Mouse (Mus musculus) heart, adult 11 months (tissue): Measurements from ENCODE around the gene Dcp1b.

Source experiments
- DNase-seq: peaks from one replicate; pipeline ENCODE4 v3.0.0; 2022

The Dcp1b gene

DNA sequence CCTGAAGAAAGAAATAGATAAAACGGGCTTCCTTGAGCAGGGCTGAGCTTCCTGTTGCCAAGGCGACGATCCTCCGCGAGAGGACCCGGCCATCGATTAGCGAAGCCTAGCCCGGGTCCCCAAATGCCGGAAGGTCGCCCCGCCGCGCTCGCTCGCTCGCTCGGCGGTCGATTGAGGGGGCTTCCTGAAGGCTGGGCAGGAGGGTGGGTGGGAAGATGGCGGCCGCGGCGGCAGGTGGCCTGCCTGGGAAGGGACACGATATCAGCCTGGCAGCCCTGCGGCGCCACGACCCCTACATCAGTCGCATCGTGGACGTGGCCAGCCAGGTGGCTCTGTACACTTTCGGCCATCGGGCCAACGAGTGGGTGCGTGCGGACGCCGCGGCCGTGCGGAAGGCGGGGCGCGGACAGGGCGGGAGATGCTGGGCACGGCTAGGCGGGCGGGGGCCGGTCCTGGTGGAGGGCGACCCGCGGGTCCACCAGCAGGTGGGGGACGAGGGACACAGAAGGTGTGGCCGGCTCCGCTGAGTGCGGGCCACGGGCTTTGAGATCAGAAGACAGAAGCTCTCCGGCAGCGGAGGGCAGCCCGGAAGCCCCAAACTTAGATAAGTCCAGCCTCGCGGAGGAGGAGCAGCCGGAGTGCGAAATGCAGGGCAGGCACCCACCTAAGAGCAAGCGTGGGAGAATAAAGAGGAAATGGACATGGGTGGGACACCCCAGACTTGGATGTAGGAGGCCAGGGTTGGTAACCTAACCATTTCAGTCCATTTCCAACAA is at the start of gene Dcp1b:
TSS of gene Dcp1b (plus strand) at position 176 of the 776 bp plus-strand sequence.
- peak; percentile 99 for DNase-seq

DNA sequence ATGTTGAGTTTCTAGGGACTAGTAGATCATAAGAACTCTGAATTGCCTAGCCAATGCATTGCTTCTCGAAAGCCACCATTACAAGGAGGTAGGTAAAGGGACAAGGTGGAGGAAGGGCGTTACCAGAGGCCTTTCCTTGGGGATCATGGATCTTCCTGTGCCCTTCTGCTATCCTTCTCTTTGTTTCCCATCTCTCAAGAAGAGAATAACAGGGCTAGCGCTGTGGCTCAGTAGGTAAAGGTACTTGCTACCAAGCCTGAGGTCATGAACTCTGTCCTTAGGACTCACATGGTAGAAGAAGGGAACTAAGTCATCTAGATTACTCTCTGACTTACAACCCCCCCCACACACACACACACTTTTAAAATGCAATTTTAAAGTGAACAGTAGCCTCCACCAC is 48.1 kb upstream of the Dcp1b start:
- peak; percentile 59 for DNase-seq

DNA sequence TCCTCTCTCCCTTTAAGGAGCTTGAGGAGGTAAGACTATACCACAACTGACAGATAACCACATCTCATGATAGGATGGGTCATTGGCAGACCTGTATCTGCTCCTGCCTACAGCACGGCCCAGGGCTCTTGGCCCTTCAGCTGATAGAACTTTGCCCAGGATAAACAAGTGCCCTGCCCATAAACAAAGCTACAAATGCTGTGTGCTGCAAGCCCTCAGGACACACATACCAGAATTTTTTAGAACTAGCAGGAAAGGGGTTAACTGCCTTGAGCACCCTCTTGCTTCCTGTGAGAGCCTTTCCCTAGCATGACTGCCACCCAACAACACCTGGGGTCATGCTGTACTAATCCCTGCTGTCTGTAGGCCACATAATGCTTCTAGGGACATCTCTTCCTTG is 47.0 kb upstream of the Dcp1b start:
- peak; percentile 79 for DNase-seq

DNA sequence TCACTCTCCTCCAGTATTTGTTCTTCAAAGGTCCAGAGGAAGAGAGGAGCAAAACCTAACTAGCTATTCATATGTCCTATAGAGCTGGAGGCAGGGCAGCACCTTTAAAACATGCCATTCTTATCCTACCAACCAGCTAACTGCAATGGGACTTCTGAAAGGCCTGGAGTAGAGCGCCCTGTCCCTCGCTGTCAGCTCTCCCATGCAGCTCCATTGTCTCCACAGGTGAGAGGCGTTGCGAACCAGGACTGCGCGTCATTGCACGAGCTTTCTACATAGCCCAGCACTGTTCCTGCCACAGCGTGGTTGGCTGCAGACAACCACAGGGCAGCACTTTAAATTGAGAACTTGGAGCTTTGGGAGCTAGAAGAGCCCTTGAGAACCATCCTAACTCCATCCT is 46.5 kb upstream of the Dcp1b start:
- DNase-seq, result peak; percentile 65

DNA sequence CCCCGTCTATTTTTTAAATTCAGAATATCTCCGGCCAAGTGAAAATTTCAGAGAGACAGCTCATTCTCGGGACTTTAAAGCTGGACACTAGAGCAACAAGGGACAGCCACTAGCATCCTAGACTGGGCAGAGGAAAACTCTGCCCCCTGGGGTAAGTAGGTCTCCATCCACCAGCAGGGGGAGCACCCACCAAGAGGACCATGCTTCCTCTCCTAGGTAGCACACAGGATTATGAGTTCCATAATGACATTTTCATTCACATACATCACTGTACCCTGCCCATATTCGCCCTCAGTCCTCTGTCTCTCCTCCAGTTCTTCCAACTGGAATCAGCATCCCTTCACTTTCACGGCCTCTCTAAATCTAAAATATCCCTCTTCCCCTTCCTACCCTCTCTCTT is 45.4 kb upstream of the Dcp1b start:
- peak; percentile 87 for DNase-seq

DNA sequence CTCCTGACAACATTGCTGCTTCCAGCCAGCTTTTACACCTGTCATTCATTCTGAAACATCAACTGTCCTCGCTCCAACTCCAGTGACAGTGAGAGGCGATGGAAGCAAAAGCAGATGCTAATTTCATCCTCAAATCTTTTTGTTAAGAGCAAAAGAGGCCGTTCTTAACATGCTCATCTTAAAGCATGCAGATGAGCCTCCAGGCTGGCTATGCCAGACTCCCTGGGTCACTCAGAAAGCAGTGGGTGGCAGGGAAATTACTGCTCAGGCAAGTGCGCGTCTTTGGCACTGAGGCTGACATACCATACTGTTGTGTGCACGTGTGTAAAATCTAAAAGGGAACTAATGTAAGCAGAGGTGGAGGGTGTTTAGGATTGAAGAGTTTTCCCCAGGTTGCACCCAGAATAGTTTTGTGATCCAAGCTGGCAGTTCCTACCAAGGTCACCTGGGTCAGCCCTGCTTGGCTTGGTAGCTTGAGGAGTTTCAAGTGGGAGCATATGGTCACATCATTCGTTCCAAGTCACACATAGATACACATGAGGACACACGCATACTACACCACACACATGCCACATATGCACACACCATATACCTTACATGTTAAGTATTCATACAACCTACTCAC is 42.8 kb upstream of the Dcp1b start:
- peak; percentile 91 for DNase-seq

DNA sequence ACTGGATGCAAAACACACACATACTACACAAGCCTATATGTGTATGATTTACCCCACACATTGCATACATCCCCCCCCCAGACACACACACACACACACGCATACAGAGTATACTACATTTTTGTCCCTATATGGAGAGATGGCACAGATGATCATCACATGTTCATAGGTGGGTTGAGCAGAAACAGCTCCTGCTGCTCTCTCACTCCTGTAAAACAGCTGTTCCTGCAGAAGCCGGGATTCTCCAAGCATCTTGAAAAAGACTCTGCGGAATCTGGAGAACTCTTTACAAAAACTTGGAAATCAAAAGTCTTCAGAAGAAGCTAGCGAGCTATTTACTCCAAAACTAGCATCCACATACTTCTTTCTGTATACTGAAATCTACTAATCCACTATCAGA is 42.2 kb upstream of the Dcp1b start:
- DNase-seq, result peak; percentile 46

DNA sequence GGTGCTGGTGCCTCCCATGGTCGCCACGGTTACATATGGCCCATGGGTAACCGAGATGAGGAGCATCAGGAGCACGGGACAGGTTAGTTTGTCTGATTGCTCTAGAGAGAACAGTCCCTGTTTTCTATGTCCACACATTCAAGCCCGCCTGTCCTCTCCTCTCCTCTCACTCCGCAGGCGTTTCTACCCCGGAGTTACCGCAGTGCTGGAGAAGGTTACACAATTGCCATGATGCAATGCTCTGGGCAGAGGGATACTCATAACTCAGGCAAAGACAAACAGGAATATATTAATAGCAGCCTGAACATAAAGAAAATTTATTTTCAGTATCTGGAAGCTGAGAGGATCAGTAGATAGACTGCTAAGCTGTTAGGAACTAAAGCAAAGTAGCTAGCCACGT is 37.3 kb upstream of the Dcp1b start:
- DNase-seq, result no peak

DNA sequence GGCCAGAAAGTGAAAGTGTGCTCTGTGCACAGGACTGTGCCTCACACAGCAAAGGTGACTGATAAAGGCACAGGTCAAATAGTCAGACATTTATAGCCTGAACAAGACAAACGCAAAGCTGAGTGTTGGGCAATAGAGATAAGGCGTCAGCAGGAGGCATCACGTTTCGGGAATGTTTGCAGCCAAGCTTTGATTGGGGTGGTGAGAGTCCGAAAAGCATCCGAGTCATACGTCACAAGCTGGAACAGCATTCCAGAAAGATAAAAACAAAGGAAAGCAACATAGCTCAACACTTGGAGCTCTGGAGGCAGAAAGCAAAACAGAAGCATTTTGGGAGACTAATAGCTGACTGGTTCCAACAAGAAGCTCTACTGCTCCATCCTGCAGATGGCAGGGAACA is 35.5 kb upstream of the Dcp1b start:
- DNase-seq, result peak; percentile 94

DNA sequence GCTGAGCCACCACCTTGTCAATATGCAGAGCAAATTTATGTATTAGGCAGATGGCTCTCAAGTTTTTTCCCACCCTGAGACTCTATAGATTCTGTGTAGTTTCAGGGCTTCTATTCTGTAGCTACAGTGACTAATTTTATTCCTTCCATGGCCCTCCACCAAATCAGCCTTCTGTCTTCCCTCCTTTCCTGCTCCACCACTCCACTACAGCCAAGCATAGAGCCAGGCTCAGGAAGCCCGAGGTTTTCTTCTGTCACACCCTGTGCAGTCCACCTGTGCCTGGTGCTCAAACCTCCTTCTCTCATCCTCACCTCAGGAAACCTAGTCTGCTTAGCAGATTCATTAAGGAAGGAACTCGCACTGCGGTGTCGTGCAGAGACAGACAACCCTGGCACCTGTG is 29.9 kb upstream of the Dcp1b start:
- no peak for DNase-seq

DNA sequence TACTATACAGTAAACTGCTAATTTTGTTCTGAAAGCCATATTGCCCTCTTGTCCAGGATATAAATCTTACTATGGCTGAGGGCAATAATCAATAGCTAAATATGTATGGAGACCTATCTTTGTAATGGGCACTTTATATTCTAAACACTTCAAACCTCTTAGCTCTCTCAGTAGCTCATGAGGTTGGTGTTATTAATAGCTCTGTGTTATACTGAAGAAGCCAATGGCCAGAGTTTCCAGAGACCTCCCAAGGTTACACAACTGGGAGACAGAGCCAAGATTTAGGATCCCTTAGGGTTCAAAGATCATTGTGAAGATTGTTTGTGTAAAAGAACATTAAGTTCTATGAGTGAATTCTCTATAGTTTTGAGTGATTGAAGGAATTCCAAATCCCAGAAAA is 9.4 kb upstream of the Dcp1b start:
- DNase-seq, result no peak

DNA sequence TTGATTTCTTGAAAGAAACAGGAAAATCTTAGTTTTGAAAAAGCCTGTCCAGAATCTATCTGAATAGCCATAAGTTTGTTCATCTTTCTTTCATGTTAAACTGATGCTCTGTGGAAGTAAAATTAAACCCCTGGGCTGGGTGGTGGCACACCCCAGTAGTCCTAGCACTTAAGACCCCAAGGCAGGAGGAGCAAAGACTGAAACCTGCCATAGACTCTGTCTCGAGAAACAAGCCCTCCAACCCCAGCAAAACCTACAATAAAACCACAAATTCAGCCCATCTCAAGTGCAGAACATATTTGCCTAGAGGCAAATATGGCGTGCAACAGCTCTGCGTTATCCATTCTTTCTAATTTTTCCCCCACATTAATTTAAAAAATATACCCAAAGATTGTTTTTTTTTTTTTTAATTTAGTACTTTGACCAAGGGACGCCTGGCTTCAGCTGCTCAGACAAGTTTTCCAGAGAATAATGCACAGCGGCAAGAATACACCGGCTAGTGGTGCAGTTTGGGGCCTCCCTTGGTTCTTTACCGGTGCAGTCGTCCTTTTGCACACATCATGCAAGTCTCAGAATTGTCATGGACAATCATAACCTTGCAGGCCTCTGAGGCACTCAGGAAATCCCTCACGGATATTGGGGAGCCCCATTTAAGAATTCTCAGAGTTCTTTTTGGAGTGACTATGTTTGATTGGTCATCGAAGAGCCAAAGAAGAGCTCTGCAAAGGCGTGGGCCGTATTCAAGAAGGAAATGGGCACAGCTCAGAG is 562 bp upstream of the Dcp1b start:
- DNase-seq, result peak; percentile 73

DNA sequence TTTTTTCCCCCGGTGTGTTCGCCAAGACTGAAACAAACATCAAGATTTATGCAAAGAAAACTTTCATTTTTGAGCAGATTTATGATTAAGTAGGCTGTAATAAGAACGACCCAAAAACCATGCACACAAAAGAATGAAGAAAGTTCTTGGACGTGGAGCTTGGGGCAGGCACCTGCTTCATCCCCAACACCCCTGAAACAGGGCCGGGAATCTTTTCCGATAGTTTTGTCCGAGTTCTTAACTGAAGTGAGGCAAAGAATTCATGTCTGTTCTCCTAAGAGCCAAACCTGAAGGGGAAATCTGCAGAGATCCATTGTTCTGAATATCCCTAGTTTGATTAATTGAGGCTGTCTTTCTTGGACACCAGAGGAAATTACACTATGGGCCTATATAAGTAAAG is 1.1 kb downstream of the Dcp1b start:
- no peak for DNase-seq

DNA sequence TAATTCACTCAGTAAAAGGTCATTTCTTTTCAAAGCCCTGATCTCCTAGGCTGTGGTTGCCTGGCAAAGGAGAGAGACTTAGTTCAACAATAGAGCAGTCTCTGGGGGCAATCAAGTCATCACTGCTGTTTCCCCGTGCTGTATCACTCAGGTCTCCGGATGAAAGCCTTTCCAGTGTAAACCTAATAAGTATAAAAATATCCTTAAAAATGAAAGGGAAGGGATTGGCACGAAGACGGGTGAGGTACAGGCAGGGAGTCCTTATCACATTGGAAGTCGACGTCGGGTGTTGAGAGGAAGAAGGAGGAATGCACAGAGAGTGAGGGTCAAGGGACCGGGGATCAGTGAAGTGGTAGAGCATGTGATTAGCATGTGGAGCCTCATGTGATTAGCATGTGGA is 2.0 kb downstream of the Dcp1b start:
- DNase-seq, result peak; percentile 92

DNA sequence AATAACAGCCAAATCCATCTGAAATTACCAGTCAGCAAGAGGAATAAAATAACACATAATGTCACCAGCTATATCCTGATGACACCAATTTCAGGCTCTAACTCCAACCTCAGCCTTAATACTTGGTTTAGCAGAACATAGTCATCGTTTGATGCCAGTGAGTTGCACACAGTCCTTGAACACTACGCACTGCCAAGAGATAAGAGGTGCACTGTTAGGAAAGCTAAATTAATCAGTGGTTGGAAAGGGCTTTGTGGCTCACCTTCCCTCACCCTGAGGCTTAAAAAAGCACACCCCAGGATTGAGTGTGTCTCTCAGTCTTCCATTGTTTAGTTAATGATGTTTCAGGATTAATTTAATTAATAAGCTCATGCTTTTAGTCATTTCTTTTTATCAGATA is 5.1 kb downstream of the Dcp1b start:
- DNase-seq, result peak; percentile 94

DNA sequence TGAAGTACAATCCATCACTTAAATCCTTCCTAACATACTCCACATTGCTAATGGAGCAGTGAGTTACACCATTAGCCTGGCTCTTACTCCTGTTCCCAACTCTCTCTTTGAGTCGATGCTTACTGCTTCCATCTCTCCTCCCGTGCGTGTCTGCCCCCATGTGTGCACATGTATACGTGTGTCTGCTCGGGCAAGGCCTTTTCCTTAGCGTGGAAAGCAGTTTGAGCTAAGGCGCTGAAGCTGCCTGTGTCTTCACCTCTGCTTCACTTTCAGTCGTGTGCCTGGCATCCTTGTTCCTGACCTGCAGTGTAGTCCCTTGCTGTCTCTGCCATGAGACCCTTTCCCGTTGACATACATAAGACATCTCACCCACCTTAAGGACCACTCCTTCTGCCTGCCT is 7.2 kb downstream of the Dcp1b start:
- peak; percentile 79 for DNase-seq

DNA sequence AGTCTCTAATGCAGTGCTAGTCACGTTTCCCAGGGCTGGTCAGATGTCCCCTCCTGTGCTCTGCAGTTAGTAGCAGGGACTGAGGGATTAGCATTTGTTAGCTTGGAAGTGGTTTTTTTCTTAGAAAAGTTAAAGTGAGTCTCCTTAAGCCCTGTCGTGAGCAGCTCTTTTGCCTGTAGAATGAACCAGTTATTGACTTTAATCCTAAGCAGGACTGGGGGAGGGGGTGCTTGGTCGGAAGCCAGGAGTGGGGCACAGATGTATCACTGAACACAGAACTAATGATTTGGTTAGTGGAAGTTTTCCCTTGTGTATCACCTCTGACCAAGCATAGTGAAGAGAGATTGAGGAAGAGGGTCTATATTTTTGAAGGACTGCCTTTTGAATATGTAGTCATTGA is 8.7 kb downstream of the Dcp1b start:
- DNase-seq, result peak; percentile 78

DNA sequence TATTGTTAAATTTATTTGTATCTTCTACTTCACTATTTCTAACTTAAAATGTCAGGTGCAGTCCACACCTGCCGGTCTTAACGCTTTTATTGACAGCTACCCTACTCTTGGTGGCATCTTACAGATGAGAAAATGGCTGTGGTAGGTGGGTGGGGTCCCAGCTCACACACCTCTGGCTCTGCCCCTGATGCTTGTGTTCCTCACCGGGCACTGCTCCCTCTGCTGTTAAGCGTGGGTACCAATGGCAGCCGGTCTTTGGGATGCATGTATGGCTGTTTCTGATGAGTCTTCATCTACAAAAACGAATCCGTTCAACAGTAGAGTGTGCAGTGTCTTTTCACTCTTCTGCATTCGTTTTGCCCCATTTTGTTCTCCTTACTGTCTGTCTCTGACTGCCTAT is 11.6 kb downstream of the Dcp1b start:
- peak; percentile 87 for DNase-seq

DNA sequence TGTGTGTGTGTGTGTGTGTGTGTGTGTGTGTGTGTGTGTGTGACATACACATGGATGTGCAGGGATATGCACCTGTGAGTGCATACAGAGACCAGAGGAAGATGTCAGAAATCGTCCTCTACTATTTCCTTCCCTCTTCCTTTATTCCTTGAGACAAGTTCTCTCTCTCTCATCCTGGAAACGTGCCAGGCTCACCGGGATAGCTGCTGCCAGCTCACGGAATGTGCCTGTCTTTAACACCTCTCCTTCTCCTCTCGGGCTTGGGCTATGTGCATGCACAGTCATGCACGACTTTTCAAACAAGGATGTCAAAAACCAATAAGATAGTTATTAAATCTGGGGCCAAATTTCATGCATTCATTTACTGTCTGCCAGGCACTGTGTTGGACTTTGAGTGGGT is 12.6 kb downstream of the Dcp1b start:
- peak; percentile 72 for DNase-seq

DNA sequence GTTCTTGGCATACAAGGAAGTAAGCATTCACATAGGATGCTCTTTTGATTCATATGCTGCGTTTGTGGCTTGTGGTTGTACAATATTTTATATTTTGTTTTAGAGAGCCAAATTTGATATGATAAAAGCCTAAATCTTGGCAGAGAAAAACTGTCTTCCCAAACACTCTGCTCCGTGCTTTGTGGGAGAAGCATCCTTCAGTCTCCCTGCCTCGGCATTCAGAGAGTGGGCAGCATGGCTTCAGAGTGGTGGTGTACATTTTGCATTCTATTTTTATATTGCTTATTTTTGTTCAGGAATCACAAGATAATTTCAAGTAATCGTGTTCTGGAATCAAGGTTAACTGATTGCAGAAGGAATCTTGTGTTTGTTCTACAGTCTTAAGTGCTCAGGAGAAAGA is 16.4 kb downstream of the Dcp1b start:
- no peak for DNase-seq

DNA sequence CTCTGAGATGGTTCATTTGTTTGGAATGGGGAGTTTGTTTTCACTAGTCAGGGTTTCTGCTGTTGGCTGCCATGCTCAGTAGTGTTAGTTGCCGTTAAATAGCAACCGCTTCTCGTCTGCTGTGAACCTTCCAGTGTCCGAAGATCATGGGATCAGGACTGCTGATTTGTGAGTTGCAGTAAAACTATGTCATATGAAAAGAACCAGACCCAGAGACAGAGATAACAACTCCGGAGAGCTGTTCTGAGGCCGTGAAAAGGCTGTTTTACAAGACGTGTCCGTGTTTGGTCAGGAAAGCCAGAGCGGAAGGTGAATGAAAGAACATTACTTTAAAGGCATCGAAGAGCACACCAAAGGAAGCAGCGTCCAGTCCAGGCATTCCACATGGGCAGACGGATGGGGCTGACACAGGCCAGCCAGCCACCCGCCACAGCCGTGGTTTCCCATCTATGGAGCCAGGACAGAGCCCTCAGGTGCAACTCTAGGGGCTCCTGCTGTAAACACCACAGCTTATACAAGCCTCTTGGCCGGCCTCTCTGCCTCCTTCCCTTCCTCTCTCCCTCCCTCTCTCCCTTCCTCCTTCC is 18.6 kb downstream of the Dcp1b start:
- DNase-seq, result peak; percentile 92

DNA sequence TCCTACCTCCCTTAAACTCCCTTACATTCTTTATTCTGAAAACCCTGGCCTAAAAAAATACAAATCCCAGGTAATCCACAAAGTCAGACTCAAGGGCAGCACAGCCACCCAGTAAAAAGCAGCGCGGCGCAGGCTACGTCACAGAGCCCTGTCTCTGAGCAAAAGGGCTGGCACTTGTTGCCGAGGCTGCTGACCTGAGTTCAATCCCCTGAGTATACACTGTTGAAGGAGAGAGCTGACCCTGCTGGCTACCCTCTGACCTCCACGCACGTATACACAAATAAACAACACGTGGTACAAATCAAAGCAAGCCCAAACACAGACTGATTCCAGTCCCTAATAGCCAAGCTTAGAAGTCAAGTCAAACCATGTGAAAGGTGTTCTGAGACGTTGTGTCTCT is 19.1 kb downstream of the Dcp1b start:
- DNase-seq, result peak; percentile 90

DNA sequence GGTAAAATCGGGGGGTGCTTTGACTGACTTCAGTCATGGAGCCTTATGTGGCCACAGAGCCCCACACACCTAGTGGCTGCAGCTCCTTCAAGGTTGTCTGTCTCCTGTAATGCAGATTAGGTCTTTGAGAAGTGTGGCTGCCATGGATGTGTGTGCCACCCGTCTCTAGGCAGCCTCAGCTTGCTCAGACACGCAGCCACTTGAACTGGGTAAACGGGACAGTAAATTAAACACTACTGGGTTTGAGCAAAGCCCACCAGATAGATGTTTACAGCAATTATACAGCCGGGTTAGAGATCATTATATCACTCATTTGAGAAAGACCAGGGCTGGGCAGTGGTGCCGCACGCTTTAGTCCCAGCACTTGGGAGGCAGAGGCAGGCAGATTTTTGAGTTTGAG is 19.5 kb downstream of the Dcp1b start:
- DNase-seq, result peak; percentile 91
